Mouse (Mus musculus): ENCODE results near the gene Sec22c.

- TF ChIP-seq CTCF (IDR thresholded peaks at IDR 0.05; ENCODE audit: borderline replicate concordance, insufficient read depth, low read length) (no peak), POLR2A (IDR thresholded peaks at IDR 0.05; ENCODE audit: low read depth, low read length) (no peak)
These were observed 48.1 kb downstream of the Sec22c start for GRCm38 (mm10) chr9:121657143-121657542.
